Mouse (Mus musculus): ENCODE results near the gene Nfe2.

GRCm38 (mm10) chr15:103304616-103304969, 46.4 kb upstream of the Nfe2 start:
- TF ChIP-seq CTCF (IDR thresholded peaks at IDR 0.05; ENCODE audit: low read depth): no peak
- TF ChIP-seq EP300 (IDR thresholded peaks at IDR 0.05; ENCODE audit: low read depth): no peak

Data from liver, postnatal 0 days (tissue).